Mouse (Mus musculus) adrenal gland, adult 18-20 months (tissue): ENCODE data around the gene Efemp1. TPM values are rescaled to one million over a fixed set of nuclear protein-coding genes. Genes with fewer than 3 reads are reported as not detected.
A peak's percentile ranks its signal among the peaks of the same experiment; 100 is the strongest.

Source experiments
- DNase-seq, 2 experiments: peaks; one replicate each; pipeline ENCODE4 v3.0.0; 2021 to 2022; ENCODE audit warnings: low spot score in 2 of 2
- long read RNA-seq, 2 experiments: library from polyadenylated mRNA; stranded (forward); transcript quantifications; one replicate each; pipeline ENCODE4 v2.0.0; 2021
- total RNA-seq, 2 experiments: library from RNA; stranded (reverse); gene quantifications; 1 replicate in 1 of 2; 2 replicates in 1 of 2; pipeline ENCODE4 v1.2.3; 2021

Efemp1 gene
- 10 to 100 TPM; 57.8 to 82.4 TPM for total RNA-seq
- long read RNA-seq, experiment 1, transcript Efemp1-201 (11 exons, 2,037 nt): major isoform, 25 of 31 reads
- long read RNA-seq, experiment 1, partial matches to known transcripts: 3 of 31 reads
- long read RNA-seq, experiment 1, other reads (novel, unspliced or antisense): 3 of 31 reads
- long read RNA-seq, experiment 2, transcript Efemp1-201 (11 exons, 2,037 nt): major isoform, 51 of 66 reads
- long read RNA-seq, experiment 2, partial matches to known transcripts: 8 of 66 reads
- long read RNA-seq, experiment 2, other reads (novel, unspliced or antisense): 7 of 66 reads

GRCm38 (mm10) chr11:28853102-28853800, at the start of gene Efemp1:
TSS of gene Efemp1 (plus strand) at chr11:28853204.
- peak; percentile 19 to 25 for DNase-seq

- DNase-seq: peak; percentile 12 to 26
Measured at GRCm38 (mm10) chr11:28808685-28809084, 44.3 kb upstream of the Efemp1 start.

- DNase-seq: no peak
Measured at GRCm38 (mm10) chr11:28811874-28812273, 41.1 kb upstream of the Efemp1 start.

GRCm38 (mm10) chr11:28812564-28812963, 40.4 kb upstream of the Efemp1 start:
- DNase-seq: no peak

GRCm38 (mm10) chr11:28817405-28817804, 35.6 kb upstream of the Efemp1 start:
- no peak for DNase-seq

- no peak for DNase-seq
Measured at GRCm38 (mm10) chr11:28826950-28827349, 26.1 kb upstream of the Efemp1 start.

- DNase-seq: no peak
Measured at GRCm38 (mm10) chr11:28833809-28834208, 19.2 kb upstream of the Efemp1 start.

- no peak for DNase-seq
Measured at GRCm38 (mm10) chr11:28835141-28835540, 17.9 kb upstream of the Efemp1 start.

GRCm38 (mm10) chr11:28849841-28850240, 3.2 kb upstream of the Efemp1 start:
- no peak for DNase-seq

- DNase-seq: no peak
Measured at GRCm38 (mm10) chr11:28851645-28852044, 1.4 kb upstream of the Efemp1 start.

- no peak for DNase-seq
Measured at GRCm38 (mm10) chr11:28852361-28852919, 564 bp upstream of the Efemp1 start.

GRCm38 (mm10) chr11:28859125-28859524, 6.1 kb downstream of the Efemp1 start:
- no peak for DNase-seq

- DNase-seq: no peak
Measured at GRCm38 (mm10) chr11:28869129-28869528, 16.1 kb downstream of the Efemp1 start.

- DNase-seq: no peak
Measured at GRCm38 (mm10) chr11:28881381-28881976, 28.5 kb downstream of the Efemp1 start.

GRCm38 (mm10) chr11:28883106-28883505, 30.1 kb downstream of the Efemp1 start:
- no peak for DNase-seq

- no peak for DNase-seq
Measured at GRCm38 (mm10) chr11:28889538-28889937, 36.5 kb downstream of the Efemp1 start.

- DNase-seq: no peak
Measured at GRCm38 (mm10) chr11:28891515-28891914, 38.5 kb downstream of the Efemp1 start.

- DNase-seq: no peak
Measured at GRCm38 (mm10) chr11:28899420-28899819, 46.4 kb downstream of the Efemp1 start.

GRCm38 (mm10) chr11:28904596-28904995, 51.6 kb downstream of the Efemp1 start:
- DNase-seq: no peak

GRCm38 (mm10) chr11:28906288-28906687, 53.3 kb downstream of the Efemp1 start:
- DNase-seq: peak in 1 of 2 experiments; percentile 45

- DNase-seq: peak in 1 of 2 experiments; percentile 22
Measured at GRCm38 (mm10) chr11:28908908-28909545, 56.0 kb downstream of the Efemp1 start.
